Mouse (Mus musculus) heart, postnatal 10 days (tissue): Measurements from ENCODE around the gene Dis3. TPM values are rescaled to one million over a fixed set of nuclear protein-coding genes. Genes with fewer than 3 reads are reported as not detected.
A peak's percentile ranks its signal among the peaks of the same experiment; 100 is the strongest.

ENCODE experiments used
- DNase-seq, 2 experiments: peaks; one replicate each; pipeline ENCODE4 v3.0.0; 2021
- intact Hi-C: fragments of 180-260 bp; cut with DNase I; formaldehyde crosslinking; loops from one replicate; pipeline ENCODE4 v1.15.1; 2025
- total RNA-seq, 2 experiments: library from RNA; stranded (reverse); gene quantifications; 2 replicates each; pipeline ENCODE4 v1.2.3; 2021

Dis3 gene
- total RNA-seq: 10 to 100 TPM; 14.6 to 16.9 TPM

- intact Hi-C loops: loop anchor here (5.0 kb wide), 1 partner anchor 52 kb away; the partner anchor contains the start of genes Bora and Mzt1
- peak; percentile 99 to 100 for DNase-seq
Observed at GRCm38 (mm10) chr14:99099267-99099966, at the start of gene Dis3, which contains the start of gene Pibf1. Dis3 (minus strand) TSS chr14:99099770. Pibf1 (plus strand) TSS chr14:99099424.

- no peak for DNase-seq
- intact Hi-C loops: no loop called here
Observed at GRCm38 (mm10) chr14:99146841-99147240, 47.3 kb upstream of the Dis3 start.

GRCm38 (mm10) chr14:99141786-99142633 is 42.4 kb upstream of the Dis3 start:
- peak; percentile 80 to 89 for DNase-seq
- intact Hi-C loops: loop anchor here (1.0 to 5.0 kb wide), 2 partner anchors 155 to 752 kb away; partner anchors contain the start of gene Klf5

- intact Hi-C loops: loop anchor here (5.0 kb wide), 1 partner anchor 157 kb away; the partner anchor contains the start of gene Klf5
- no peak for DNase-seq
Observed at GRCm38 (mm10) chr14:99140036-99140435, 40.5 kb upstream of the Dis3 start.

- intact Hi-C loops: no loop called here
- DNase-seq: no peak
Observed at GRCm38 (mm10) chr14:99136297-99136696, 36.7 kb upstream of the Dis3 start.

- intact Hi-C loops: no loop called here
- DNase-seq: no peak
Observed at GRCm38 (mm10) chr14:99135761-99136160, 36.2 kb upstream of the Dis3 start.

- no peak for DNase-seq
- intact Hi-C loops: no loop called here
Observed at GRCm38 (mm10) chr14:99134048-99134447, 34.5 kb upstream of the Dis3 start.

GRCm38 (mm10) chr14:99129050-99129449 is 29.5 kb upstream of the Dis3 start:
- intact Hi-C loops: no loop called here
- no peak for DNase-seq

- intact Hi-C loops: no loop called here
- DNase-seq: no peak
Observed at GRCm38 (mm10) chr14:99127509-99127908, 27.9 kb upstream of the Dis3 start.

GRCm38 (mm10) chr14:99126713-99127112 is 27.1 kb upstream of the Dis3 start:
- intact Hi-C loops: no loop called here
- no peak for DNase-seq

- DNase-seq: no peak
- intact Hi-C loops: no loop called here
Observed at GRCm38 (mm10) chr14:99124076-99124475, 24.5 kb upstream of the Dis3 start.

GRCm38 (mm10) chr14:99121584-99122339 is 22.2 kb upstream of the Dis3 start:
- intact Hi-C loops: no loop called here
- no peak for DNase-seq

- intact Hi-C loops: no loop called here
- DNase-seq: peak in 1 of 2 experiments; percentile 8
Observed at GRCm38 (mm10) chr14:99117576-99117975, 18.0 kb upstream of the Dis3 start.

GRCm38 (mm10) chr14:99108762-99109161 is 9.2 kb upstream of the Dis3 start:
- intact Hi-C loops: no loop called here
- DNase-seq: no peak

- no peak for DNase-seq
- intact Hi-C loops: no loop called here
Observed at GRCm38 (mm10) chr14:99107631-99108187, 8.1 kb upstream of the Dis3 start.

GRCm38 (mm10) chr14:99106671-99107070 is 7.1 kb upstream of the Dis3 start:
- no peak for DNase-seq
- intact Hi-C loops: no loop called here

GRCm38 (mm10) chr14:99104542-99105123 is 5.1 kb upstream of the Dis3 start:
- no peak for DNase-seq
- intact Hi-C loops: no loop called here

GRCm38 (mm10) chr14:99103050-99103449 is 3.5 kb upstream of the Dis3 start:
- DNase-seq: no peak
- intact Hi-C loops: no loop called here

- intact Hi-C loops: loop anchor here (5.0 kb wide), 1 partner anchor 53 kb away; the partner anchor contains the start of genes Bora and Mzt1
- DNase-seq: no peak
Observed at GRCm38 (mm10) chr14:99099967-99100587, 507 bp upstream of the Dis3 start.

- no peak for DNase-seq
- intact Hi-C loops: no loop called here
Observed at GRCm38 (mm10) chr14:99088947-99089346, 10.6 kb downstream of the Dis3 start.
